Mouse (Mus musculus): ENCODE measurements around the gene Mad1l1.

- TF ChIP-seq MAX (IDR thresholded peaks at IDR 0.05) (no peak), CTCF (IDR thresholded peaks at IDR 0.05; ENCODE audit: control insufficient read depth, insufficient read depth, insufficient read length) (no peak), USF1 (IDR thresholded peaks at IDR 0.05; ENCODE audit: low read depth) (no peak), MYOD1 (IDR thresholded peaks at IDR 0.05; ENCODE audit: control insufficient read depth, insufficient read length, low read depth) (no peak), FOSL1 (IDR thresholded peaks at IDR 0.05; ENCODE audit: insufficient read depth, low read length, poor library complexity, severe bottlenecking) (no peak), CEBPB (IDR thresholded peaks at IDR 0.05; ENCODE audit: low read depth) (no peak)
Observed at GRCm38 (mm10) chr5:140204465-140204864, 116.9 kb downstream of the Mad1l1 start.

Data from C2C12 (cell line).